Mouse (Mus musculus): Measurements from ENCODE around the gene Tcte2.

The Tcte2 gene

GRCm38 (mm10) chr17:13715511-13715910, 46.1 kb downstream of the Tcte2 start:
- DNase-seq, result no peak

GRCm38 (mm10) chr17:13714654-13715053, 47.0 kb downstream of the Tcte2 start:
- DNase-seq, result no peak

DNA sequence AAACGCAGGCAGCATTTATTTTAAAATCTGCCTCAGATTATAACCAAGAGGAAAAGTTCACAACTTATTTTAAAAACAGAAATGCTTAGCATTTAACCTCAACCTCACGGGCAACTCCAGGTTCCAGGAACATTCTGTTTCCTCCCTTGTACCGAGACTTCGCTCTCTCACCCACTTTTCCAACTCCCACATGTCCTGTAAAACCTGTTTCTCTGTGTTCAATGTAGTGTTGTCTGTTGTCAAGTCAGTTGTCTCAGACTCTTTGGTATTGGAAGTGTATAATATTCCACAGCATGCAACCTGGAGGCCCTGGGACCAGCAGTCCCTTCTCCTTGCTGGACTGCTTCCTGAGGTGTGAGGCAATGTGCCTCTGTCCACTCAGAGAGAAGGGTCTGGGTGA, 47.5 kb downstream of the Tcte2 start:
- DNase-seq, result no peak

DNA sequence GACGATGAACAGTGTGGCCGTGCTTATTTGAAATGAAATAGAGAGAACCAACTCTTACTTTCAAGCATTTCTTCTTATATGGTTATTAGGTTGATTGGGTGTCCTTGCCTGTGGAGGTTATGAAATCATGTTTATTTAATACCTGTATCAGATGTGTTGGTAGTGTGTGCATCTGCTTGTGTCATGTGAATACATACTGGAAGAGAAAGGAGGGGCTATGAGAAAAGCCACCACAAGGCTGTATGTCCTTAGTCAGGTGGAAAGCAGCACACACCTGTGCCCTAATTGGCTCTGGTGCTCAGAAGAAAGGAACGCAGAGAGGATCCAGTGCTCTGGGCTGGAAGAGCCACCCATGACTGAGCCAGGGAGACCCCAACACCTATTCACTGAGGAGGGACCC, 49.1 kb downstream of the Tcte2 start:
- no peak for DNase-seq

DNA sequence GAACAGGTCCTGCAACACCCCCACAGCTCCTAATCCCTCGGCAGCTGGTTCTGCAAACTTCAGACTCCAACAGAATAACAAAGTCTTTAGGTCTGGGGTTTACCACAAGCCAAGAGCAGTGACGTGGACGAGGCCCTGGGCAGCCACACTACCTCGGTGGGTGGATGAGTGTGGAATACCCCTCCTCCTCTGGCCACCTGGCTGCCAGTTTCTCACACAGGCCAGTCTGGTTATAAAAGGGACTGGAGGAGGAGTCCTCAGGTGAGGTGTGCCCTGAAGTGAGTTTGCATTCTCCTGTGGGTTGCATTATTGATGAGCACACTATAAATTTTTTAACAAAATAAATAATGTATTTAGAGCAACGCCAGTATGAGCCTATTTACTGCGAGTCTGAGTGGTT, 49.5 kb downstream of the Tcte2 start:
- DNase-seq, result no peak

GRCm38 (mm10) chr17:13711173-13711572, 50.5 kb downstream of the Tcte2 start:
- peak; percentile 37 to 46 for DNase-seq

DNA sequence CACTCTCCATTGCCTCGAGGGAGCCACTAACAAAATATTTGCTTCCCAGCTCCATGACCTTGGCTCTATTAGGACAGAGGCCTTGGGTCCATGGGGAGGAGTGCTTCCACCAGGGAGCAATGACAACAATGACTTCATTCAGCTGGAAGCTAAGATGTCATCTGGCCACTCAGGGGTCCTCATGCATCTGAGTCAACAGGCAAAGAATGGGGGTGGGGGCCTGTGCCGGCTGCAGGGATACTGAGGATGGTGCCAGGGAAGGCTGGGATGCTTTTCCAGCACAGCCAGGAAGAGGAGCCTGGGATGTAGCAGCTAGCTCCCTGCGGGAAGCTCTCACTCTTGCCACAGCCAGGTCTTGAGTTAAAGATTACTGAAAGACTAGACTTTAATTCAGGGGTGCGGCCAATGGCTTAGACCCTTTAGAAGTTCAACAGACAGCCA, 56.1 kb downstream of the Tcte2 start:
- no peak for DNase-seq

DNA sequence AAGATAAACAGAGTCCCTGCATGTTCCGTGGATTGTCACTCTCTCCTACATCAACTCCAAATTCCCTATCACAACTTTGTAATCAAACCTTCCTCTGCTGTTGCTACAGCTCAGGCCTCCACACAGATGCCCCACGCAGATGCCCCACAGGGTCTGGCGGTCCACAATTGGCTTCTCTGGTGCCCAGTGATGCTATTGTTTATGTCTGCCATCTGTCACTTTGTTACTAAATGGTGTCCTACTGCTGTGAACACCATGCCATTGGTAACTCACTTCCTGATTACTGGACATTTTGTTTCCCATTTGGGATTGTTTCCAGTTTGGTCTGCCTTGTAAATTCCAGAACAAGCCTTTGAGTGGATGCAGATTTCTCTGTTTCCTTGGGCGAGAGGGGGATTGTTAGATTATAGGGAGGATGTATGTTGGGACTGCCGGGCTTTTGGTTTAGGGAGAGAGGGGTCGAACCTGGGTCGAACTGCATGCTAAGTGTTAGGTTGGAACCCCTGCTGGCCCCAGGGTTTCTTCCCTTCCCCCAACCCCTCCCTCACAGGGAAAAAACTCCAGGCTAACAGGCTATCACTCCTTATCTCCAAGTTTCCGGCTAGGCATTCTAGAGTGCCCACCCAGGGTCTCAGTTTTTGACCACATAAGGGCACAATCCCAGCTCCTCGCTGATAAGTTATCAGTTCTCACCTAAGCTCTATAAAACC, 57.9 kb downstream of the Tcte2 start:
- DNase-seq, result peak; percentile 80 to 83

- DNase-seq, result no peak
Measured at GRCm38 (mm10) chr17:13700131-13701016, 61.3 kb downstream of the Tcte2 start.

DNA sequence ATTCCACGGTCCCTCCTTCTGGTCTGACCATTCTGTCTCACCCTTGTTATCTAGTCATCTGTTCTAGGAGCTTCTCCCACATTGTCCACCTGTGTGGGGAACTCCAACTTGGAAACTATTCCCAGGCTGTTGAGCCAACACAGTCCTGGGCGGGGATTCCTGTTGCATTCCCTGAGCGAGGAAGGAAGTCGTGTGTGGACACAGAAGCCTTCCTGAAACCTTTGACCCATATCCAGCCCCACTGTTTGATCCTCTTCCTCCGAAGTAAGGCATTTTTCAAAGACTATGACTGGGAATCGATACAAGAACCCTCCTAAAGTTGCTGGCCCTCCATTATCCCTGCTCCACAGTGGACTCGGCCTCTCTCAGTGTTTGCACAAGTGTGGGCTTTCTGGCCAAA, 61.9 kb downstream of the Tcte2 start:
- no peak for DNase-seq

- DNase-seq, result no peak
Measured at GRCm38 (mm10) chr17:13698194-13698593, 63.4 kb downstream of the Tcte2 start.

- no peak for DNase-seq
Measured at GRCm38 (mm10) chr17:13697646-13698045, 64.0 kb downstream of the Tcte2 start.

GRCm38 (mm10) chr17:13695881-13696280, 65.7 kb downstream of the Tcte2 start:
- DNase-seq, result no peak

- DNase-seq, result no peak
Measured at GRCm38 (mm10) chr17:13695211-13695610, 66.4 kb downstream of the Tcte2 start.

DNA sequence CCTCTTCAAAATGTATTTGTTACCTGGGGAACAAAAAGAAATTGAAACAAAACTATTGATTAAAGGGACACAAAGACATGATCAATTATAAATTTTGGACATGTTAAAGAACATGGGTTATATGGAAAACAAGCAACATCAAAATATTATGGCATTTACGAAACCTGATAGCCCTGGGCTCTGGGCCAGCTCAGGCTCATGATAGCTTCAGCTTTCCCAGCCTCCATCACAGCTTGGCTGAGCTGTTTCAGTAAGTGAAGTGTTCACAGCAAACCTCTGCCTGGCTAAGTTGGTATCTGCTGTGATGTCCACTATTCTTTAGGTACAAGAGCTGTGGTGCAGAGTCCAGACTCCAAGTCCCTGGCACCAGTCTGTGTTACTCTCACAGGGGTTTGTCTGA, 67.4 kb downstream of the Tcte2 start:
- DNase-seq, result no peak

- no peak for DNase-seq
Measured at GRCm38 (mm10) chr17:13687656-13688055, 74.0 kb downstream of the Tcte2 start.

DNA sequence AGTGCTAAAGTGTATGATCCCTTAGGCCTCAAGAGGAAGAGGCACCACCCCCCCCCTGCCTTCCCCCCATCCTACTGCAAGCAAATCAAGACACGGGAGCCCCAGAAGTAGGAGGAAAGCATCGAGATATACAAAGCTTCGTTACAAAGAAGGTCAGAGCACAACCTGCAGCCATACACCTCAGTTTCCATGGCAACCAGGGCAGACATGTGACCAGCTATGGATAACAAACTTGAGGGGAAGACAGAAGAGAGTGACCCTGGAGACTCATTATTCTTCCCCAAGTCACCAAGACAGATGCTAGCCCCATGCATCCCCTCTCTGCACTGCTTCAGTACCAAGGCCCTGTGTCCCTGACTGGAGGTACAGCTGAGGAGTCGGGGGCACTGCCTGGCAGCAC, 74.5 kb downstream of the Tcte2 start:
- DNase-seq, result no peak

GRCm38 (mm10) chr17:13685621-13686020, 76.0 kb downstream of the Tcte2 start:
- no peak for DNase-seq

DNA sequence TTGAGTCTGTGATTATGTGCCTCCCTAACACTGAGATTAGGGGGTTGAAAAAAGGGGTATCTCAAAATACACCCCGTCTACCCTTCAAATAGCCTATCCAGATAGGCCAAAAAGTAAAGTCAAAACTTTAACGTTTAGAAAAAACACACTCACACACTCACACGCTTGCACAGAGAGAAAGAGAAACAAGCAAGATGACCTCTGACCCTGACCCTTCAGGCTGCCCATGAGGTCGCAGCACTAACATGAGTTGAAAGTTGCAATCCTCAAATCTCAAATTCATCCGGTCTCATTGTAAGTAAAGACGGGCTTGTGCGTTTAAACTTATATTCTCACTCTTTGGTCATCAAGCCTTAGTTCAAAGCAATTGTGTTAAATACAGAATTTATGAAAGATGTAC, 77.4 kb downstream of the Tcte2 start:
- no peak for DNase-seq

- no peak for DNase-seq
Measured at GRCm38 (mm10) chr17:13683411-13684174, 78.0 kb downstream of the Tcte2 start.

DNA sequence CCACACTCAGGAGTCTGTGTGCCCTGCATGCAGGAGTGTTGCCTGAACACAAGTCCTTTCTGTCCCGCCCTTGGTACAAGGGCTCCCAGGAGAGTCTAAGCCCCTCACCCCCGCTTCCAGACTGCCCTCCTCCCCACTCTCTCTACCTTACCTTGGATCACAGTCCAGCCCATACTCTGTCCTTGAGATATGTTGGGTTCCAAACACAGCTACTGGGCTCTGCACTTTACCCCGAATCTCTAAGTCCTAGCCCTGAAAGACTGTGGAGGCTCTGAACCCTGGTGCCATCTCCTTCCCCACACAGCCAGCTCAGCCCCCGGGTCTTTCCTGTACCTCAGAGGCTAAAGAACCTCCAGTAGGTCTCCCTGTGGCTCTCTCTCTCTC, 78.6 kb downstream of the Tcte2 start:
- DNase-seq, result no peak

DNA sequence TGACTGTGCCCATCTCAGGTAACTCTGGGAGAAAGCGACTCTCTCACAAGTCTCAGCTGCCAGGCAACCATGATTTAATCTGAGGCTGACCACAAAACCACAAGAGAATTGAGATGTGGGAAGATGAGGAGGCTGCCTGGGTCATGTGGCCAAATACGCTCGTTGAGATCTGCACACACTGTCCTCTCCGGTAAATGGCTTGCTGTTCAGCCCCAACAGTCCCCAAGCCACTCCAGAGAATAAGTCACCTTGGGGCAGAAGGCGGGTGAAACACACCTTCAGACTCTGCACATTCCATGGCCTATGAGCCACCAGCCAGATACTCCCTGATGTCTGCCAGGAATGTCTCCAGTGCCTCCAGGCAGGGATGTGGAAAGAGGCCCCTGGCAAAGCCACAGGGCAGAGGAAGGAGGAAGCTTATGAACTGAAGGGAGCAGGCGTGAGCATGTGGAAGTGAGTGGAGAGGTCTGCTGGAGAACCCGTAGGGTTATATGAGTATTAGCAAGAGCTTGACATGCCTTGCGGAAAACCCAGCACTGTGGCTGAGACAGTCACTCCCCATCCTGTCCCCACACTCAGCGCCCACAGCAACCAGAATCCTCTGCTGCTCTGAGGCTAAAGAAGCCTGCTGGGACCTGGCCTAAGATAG, 79.1 kb downstream of the Tcte2 start:
- no peak for DNase-seq

GRCm38 (mm10) chr17:13681686-13682085, 79.9 kb downstream of the Tcte2 start:
- DNase-seq, result no peak

All from cerebellum, postnatal 36 days (tissue).